Mouse (Mus musculus) gastrocnemius, postnatal 10 days (tissue): ENCODE measurements around the gene Pitx2. TPM values are rescaled to one million over a fixed set of nuclear protein-coding genes. Genes with fewer than 3 reads are reported as not detected.
A peak's percentile ranks its signal among the peaks of the same experiment; 100 is the strongest.

ENCODE experiments used
- DNase-seq: peaks from one replicate; pipeline ENCODE4 v3.0.0; 2021; ENCODE audit warnings: mixed read lengths
- total RNA-seq, 2 experiments: library from RNA; stranded (reverse); gene quantifications; 2 replicates each; pipeline ENCODE4 v1.2.3; 2021

Pitx2 gene
- total RNA-seq, 2 experiments from 2014 or later: 8.8 to 9.2 TPM

DNA sequence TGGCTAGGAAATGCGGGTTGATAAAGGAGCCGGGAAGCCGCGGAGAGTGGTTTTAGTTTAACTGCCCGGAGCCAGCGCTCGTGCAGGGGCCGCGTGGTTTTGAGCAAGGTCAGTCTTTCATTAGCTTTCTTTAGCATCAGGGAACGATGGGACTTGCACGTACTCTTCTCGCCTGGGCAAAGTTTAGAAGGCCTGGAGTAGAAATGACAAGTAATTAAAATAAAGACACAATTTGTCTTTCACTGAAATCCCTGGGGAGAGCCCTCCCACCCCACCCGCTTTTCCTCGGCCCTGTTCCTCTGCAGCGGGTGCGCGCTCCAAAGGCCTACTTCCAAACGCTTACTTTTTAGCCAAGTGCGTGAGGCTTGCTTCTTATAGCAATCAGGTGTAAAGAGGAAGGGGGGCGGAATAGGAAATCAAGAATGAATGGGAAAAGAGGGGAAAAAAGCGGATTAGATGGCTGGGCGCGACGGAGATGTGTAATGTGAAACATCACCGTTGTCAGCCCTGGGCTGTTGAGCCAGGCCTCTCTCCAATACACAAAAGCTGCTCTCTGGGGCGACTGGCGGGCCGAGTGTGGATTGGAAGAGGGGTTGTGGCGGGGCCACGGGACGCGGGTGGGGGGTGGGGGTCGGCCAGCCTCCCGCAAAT lies 17.4 kb downstream of the Pitx2 start:
- DNase-seq: no peak

- no peak for DNase-seq
Observed at GRCm38 (mm10) chr3:129217862-129218370, 18.2 kb downstream of the Pitx2 start.

- no peak for DNase-seq
Observed at GRCm38 (mm10) chr3:129218371-129218921, 18.8 kb downstream of the Pitx2 start.

DNA sequence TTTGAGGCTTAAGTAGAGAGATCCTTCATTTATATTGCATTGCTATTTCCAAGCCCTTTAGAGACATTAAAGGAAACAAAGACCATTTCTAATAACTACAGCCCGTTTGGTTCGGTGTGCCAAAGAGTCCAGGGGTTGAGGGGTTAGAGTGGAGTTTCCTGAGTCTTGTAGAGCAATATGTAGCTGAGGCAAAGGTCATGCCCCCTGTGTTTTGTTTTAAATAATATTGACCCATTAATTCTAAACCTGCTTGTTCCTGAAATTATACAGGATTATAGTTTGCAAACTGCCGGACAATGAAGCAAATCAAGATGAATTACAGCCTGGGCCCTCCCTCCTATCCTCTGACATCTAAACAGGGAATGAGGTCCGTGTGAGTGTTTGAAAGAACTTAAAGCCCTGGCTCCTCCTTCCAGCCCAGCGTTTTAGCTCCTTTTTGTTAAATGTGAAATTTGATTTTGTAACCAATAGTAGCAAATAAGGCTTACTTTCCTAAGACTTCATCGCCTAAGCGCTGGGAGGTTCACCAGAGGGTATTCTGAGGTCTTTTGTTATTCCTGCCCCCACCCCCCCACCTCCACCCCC lies 20.5 kb downstream of the Pitx2 start:
- DNase-seq: no peak

- no peak for DNase-seq
Observed at GRCm38 (mm10) chr3:129220681-129221379, 21.2 kb downstream of the Pitx2 start.

DNA sequence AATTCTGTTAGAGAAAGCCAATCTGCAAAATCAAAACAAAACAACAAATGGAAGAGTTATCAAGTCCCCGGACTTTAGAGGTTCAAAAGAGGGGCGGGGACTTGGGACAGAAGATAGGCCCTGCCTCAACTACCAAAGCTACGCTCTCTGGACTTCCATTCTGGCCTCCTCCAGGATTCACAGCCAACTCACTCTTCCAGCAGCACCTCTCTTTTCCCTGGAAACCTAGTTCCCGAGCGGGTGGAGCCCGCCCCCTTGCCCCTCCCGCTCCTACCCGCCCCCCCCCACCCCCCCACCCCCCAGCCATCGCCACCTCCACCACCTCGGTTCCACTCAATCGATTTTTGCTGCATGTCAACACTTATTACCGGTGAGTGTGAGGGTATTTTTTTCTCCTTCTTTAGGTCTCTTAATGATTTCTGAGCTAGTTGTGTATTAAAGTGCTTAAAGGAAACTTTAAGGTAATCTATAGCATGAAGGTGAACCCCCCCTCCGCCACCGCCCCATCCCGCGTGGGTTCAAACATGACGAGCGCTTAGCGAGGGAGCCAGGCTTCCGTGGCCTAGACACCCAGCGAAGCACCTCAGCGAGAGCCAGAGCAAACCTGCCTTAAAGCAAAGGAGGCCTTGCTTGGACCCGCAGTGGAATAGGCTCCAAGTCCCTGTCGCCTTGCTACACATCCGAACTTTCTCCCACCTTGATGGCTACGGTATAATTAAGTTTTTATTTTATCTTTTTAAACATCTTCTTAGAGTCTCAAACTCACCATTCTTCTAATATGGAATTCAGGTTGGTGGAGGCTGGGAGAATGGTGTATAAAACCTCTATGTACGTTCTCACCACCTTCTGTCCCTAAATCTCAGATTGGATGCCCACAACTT lies 21.9 kb downstream of the Pitx2 start:
- no peak for DNase-seq

GRCm38 (mm10) chr3:129222448-129223290 lies 23.0 kb downstream of the Pitx2 start:
- no peak for DNase-seq

- no peak for DNase-seq
Observed at GRCm38 (mm10) chr3:129223401-129223800, 23.7 kb downstream of the Pitx2 start.

- DNase-seq: no peak
Observed at GRCm38 (mm10) chr3:129223964-129224805, 24.5 kb downstream of the Pitx2 start.

DNA sequence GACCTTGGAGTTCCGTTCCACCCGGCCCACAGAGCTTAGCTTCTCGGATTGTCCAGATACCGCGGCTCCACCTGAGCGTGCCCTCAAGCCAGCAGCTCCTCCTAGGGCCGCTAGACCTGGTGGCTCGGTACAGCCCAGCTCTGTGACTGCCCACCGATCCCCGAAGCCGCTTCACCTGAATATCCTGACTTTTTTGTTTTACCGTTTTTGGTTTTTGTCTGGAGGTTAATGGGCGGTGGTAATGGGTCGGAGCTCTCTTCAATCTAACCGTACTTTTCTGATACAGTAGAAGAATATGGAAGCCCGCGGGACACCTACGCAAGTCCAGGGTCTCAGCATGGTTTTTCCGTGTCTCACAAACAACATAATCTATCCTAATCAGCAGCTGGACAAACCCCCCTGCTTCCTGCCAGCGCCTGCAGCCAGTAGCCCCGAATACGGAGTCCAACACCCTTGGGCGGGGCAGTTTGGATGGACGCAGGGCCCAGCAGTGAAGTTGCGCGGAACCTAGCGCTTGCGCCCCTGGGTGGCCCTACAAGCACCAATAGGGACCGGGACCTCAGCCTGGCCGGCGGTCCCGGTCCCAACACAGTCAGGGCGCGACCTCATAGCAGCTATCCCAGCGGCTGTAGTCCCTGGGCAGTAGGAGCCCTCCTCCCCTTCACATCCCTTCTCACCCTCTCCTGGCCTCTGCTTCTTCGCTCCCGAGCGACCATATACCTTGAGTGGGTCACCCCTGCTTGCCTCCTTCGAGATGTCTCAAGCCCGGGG lies 25.3 kb downstream of the Pitx2 start:
- no peak for DNase-seq

DNA sequence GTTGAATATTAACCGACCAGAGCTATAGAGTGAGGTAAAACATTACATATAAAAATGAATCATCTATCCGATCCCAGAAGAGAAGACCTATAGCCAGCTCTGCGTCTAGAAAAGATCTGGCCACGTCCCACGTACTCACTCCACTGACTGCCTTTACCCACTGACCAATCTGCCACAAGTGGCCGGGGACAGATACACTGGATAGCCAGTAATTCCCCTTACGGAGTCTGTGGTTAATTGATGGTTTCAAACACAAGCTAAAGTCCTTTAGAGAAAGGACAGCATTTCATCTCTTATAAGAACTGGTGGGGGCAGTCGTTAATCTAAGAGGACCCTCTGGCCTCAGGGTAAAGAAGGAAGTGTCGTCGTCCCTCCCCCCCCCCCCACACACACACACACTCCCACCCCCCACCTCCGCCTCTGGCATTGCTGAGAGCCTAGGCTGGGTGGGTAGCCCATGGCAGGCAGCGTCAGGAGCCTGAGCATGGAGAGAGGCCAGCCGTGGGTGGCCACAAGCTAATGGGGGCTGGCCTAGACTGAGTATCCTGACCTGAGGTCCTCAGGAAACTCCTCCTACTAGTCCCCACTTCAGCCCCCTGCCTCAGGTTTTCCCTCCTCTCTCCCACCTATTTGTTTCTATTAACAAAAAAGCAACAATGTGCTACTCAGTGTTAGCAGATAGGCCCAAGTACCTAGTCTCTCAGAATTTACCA lies 26.1 kb downstream of the Pitx2 start:
- DNase-seq: no peak

- DNase-seq: no peak
Observed at GRCm38 (mm10) chr3:129226681-129227080, 27.0 kb downstream of the Pitx2 start.

DNA sequence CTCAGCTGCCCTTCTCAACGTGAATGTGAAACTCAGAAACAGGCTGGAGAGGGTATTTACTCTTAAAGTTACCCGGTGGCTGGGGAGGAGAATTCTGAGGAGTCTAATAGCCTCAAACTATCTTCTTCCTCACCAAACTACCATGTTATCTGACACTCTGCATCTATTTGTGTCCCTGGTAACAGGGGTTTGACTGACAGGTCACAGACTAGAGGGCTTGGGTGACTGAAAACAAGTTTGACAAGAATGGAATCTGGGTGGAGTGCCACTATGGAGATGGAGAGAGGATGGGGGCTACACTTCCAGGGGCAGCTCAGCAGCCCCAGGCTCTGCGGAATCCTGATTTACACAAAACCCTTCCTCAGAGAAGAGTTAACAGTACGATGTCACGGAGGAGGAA lies 27.7 kb downstream of the Pitx2 start:
- DNase-seq: no peak

GRCm38 (mm10) chr3:129238010-129238409 lies 38.3 kb downstream of the Pitx2 start:
- no peak for DNase-seq

GRCm38 (mm10) chr3:129238664-129239258 lies 39.1 kb downstream of the Pitx2 start:
- no peak for DNase-seq

- no peak for DNase-seq
Observed at GRCm38 (mm10) chr3:129250997-129251396, 51.3 kb downstream of the Pitx2 start.

DNA sequence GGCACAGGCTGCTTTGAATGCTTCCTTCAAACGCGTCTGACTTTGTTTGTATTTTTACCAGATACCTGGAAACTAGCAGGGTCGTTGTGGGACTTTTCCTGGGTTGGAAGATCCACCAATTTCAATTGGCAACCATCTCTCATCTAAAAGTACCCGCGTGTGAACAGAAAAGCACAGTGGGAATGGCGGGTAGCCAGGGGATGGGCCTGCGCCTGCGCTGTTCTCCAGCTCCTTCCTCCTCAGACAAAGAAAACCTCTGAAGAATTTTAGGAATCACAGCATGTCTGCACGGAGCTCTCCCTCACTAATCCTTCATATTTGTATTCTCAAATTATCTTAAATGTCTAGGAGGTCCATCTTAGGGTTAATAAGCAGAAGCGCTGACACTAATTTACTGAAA lies 54.6 kb downstream of the Pitx2 start:
- DNase-seq: peak; percentile 10

- no peak for DNase-seq
Observed at GRCm38 (mm10) chr3:129256283-129256682, 56.6 kb downstream of the Pitx2 start.
